Mouse (Mus musculus): ENCODE results near the gene Lrrc32. TPM values are rescaled to one million over a fixed set of nuclear protein-coding genes. Genes with fewer than 3 reads are reported as not detected.
A peak's percentile ranks its signal among the peaks of the same experiment; 100 is the strongest.

Lrrc32 gene
- polyA plus RNA-seq, 1 experiment, result 7.2 TPM

DNA sequence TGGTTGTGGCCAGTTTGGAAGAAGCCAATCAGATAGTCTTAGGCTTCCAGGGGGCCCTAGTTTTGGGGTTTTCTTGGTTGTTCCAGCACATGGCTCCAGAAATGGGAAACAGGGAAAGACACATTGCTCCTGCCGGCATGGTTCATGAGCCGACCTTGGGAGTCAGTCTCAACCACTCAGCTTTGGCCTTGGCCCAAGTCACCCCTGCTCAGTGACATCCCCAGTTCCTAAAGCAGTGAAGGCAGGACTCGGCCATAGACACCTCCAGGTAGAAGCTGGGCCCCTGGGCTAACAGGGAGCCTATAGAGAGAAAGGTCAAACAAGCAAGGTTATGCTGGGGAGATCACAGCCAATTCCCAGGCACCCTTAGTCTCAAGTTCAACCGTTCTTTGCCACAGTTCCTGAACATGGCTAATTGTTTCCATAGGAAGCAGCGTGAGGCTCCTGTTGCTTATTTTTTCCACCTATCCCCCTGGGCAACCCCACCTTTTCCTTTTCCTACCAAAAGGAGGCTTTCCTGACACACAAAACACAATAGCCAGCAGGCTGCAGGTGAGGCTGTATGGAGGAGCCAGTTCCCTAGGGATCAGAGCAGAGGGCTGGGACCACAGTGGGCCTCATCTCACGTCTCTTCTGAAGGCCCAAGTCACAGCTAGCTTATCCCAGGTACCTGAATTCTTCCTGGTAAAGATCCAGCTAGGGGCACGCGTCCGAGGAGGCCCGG lies 34.5 kb upstream of the Lrrc32 start:
- DNase-seq, result no peak
- Histone ChIP-seq H3K36me3 (ENCODE audit: control insufficient read depth, insufficient read depth, low read length) (no peaks in the 10 kb centered on the region), H3K4me1 (replicated peaks; ENCODE audit: control insufficient read depth, insufficient read depth, low read length) (no peaks in the 10 kb centered on the region), H3K27me3 (ENCODE audit: control insufficient read depth, insufficient read depth, low read length) (no peaks in the 10 kb centered on the region), H3K27ac (ENCODE audit: control insufficient read depth, insufficient read depth, low read length) (no peak overlapping the region), H3K4me3 (ENCODE audit: control insufficient read depth, insufficient read depth, low read length) (no peak overlapping the region)
- WGBS, result 91% methylated on average over 10 of the region's 10 CpGs
- TF ChIP-seq POLR2A (IDR thresholded peaks at IDR 0.05; ENCODE audit: control insufficient read depth, extremely low read depth, insufficient read depth, low read length, poor library complexity) (no peak), CTCF (IDR thresholded peaks at IDR 0.05; ENCODE audit: borderline replicate concordance, control insufficient read depth, extremely low read depth, insufficient read depth, low read length, poor library complexity) (no peak)

DNA sequence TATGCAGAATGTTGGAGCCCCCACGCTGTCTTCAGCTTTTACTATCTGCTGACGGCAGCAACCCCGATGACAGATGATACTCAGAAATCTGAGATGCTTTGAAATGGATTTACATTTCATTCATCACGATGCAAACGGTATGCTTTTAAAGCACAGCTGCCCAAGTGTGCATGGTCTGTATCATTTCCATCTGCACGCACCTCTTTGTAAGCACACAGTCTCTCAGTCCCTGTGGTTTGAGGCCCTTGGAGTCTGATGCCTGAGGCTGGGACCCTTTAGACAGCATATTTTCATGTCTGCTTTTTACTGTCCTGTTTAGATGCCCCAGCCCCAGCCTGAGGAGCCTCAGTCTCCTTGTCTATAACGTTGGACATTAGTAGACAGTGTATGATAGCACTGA lies 28.8 kb upstream of the Lrrc32 start:
- no peak for TF ChIP-seq CTCF (IDR thresholded peaks at IDR 0.05; ENCODE audit: borderline replicate concordance, control insufficient read depth, extremely low read depth, insufficient read depth, low read length, poor library complexity)
- no peak for TF ChIP-seq POLR2A (IDR thresholded peaks at IDR 0.05; ENCODE audit: control insufficient read depth, extremely low read depth, insufficient read depth, low read length, poor library complexity)
- no peak overlapping the region for H3K4me3 ChIP-seq (ENCODE audit: control insufficient read depth, insufficient read depth, low read length)
- 85% methylated on average over 7 of the region's 7 CpGs for WGBS
- no peak overlapping the region for H3K27ac ChIP-seq (ENCODE audit: control insufficient read depth, insufficient read depth, low read length)
- H3K27me3 ChIP-seq (ENCODE audit: control insufficient read depth, insufficient read depth, low read length), result no peaks in the 10 kb centered on the region
- no peaks in the 10 kb centered on the region for H3K4me1 ChIP-seq (replicated peaks; ENCODE audit: control insufficient read depth, insufficient read depth, low read length)
- H3K36me3 ChIP-seq (ENCODE audit: control insufficient read depth, insufficient read depth, low read length), result no peaks in the 10 kb centered on the region
- DNase-seq, result no peak

DNA sequence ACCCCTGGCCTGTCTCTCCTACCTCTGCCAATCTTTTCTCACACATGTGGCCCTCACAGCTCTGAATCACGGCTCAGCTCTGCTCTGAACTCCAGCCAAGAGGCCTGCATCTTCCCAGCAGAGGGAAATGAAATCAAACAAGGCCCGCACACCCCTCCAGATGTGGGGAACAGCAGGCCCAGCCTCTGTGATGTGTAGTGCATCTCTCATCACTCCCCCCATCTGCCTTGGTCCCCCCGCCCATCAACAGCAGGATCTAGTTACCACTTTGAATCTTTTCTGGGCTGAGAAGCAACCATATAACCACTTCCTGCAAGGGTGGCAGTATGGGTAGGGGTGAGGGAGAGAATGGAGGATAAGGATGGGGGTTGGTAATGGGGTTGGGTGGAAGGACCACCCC lies 20.0 kb upstream of the Lrrc32 start:
- H3K4me3 ChIP-seq (ENCODE audit: control insufficient read depth, insufficient read depth, low read length), result no peak overlapping the region
- H3K36me3 ChIP-seq (ENCODE audit: control insufficient read depth, insufficient read depth, low read length), result no peaks in the 10 kb centered on the region
- peak; percentile 63 for DNase-seq
- no peak overlapping the region for H3K27ac ChIP-seq (ENCODE audit: control insufficient read depth, insufficient read depth, low read length)
- 1% methylated on average over 3 of the region's 3 CpGs for WGBS
- peaks cover 28% of the 10 kb centered on the region for H3K4me1 ChIP-seq (replicated peaks; ENCODE audit: control insufficient read depth, insufficient read depth, low read length)
- H3K27me3 ChIP-seq (ENCODE audit: control insufficient read depth, insufficient read depth, low read length), result no peaks in the 10 kb centered on the region
- no peak for TF ChIP-seq POLR2A (IDR thresholded peaks at IDR 0.05; ENCODE audit: control insufficient read depth, extremely low read depth, insufficient read depth, low read length, poor library complexity)
- TF ChIP-seq CTCF (IDR thresholded peaks at IDR 0.05; ENCODE audit: borderline replicate concordance, control insufficient read depth, extremely low read depth, insufficient read depth, low read length, poor library complexity), result no peak

DNA sequence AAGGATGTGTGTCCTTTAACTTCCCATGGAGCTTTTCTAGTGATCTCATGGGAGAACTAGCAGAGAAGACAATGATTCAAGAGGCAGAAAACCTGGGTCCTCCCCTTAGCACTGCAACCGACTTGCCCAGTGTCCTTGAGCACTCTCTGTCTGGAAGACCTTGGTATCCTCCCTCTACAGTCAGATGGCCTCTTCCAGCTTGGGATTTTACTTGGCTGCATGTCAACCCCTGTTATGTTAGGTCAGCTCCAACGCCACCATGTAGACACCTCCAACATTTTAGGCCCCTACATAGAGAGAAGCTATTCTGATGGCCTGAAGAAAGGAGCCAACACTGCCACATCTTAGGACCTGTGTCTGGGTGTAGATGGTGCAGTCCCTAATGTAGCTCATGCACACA lies 16.6 kb upstream of the Lrrc32 start:
- TF ChIP-seq CTCF (IDR thresholded peaks at IDR 0.05; ENCODE audit: borderline replicate concordance, control insufficient read depth, extremely low read depth, insufficient read depth, low read length, poor library complexity), result no peak
- TF ChIP-seq POLR2A (IDR thresholded peaks at IDR 0.05; ENCODE audit: control insufficient read depth, extremely low read depth, insufficient read depth, low read length, poor library complexity), result no peak
- WGBS, result 97% methylated on average over 2 of the region's 2 CpGs
- H3K4me3 ChIP-seq (ENCODE audit: control insufficient read depth, insufficient read depth, low read length), result no peak overlapping the region
- no peak for DNase-seq
- H3K27ac ChIP-seq (ENCODE audit: control insufficient read depth, insufficient read depth, low read length), result no peak overlapping the region
- no peaks in the 10 kb centered on the region for H3K36me3 ChIP-seq (ENCODE audit: control insufficient read depth, insufficient read depth, low read length)
- H3K27me3 ChIP-seq (ENCODE audit: control insufficient read depth, insufficient read depth, low read length), result no peaks in the 10 kb centered on the region
- H3K4me1 ChIP-seq (replicated peaks; ENCODE audit: control insufficient read depth, insufficient read depth, low read length), result peaks cover 28% of the 10 kb centered on the region

DNA sequence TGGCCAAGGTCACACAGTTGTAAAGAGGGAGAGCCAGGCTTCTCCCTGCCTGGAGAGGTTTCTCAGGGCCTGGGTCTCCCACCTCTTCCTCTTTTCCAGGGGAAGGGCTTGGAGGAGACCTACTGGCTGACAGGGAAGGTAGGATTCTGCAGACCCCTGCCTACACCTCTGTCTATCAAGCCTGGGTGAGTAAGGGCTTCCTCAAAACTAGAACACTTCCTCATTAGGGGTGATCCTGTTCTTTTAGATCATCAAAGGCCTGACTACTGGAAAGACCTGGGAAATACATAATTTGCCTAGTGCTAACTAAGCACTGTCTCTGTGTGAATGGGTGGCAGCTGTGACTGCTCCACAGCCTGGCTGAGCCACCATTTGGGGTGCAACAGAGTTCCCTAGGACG lies 14.5 kb upstream of the Lrrc32 start:
- Histone ChIP-seq H3K4me3 (ENCODE audit: control insufficient read depth, insufficient read depth, low read length) (no peak overlapping the region), H3K27ac (ENCODE audit: control insufficient read depth, insufficient read depth, low read length) (no peak overlapping the region), H3K27me3 (ENCODE audit: control insufficient read depth, insufficient read depth, low read length) (no peaks in the 10 kb centered on the region), H3K36me3 (ENCODE audit: control insufficient read depth, insufficient read depth, low read length) (no peaks in the 10 kb centered on the region), H3K4me1 (replicated peaks; ENCODE audit: control insufficient read depth, insufficient read depth, low read length) (peaks cover 10% of the 10 kb centered on the region)
- WGBS, result 96% methylated on average over 1 of the region's 1 CpGs
- TF ChIP-seq CTCF (IDR thresholded peaks at IDR 0.05; ENCODE audit: borderline replicate concordance, control insufficient read depth, extremely low read depth, insufficient read depth, low read length, poor library complexity), result no peak
- no peak for TF ChIP-seq POLR2A (IDR thresholded peaks at IDR 0.05; ENCODE audit: control insufficient read depth, extremely low read depth, insufficient read depth, low read length, poor library complexity)
- DNase-seq, result no peak

DNA sequence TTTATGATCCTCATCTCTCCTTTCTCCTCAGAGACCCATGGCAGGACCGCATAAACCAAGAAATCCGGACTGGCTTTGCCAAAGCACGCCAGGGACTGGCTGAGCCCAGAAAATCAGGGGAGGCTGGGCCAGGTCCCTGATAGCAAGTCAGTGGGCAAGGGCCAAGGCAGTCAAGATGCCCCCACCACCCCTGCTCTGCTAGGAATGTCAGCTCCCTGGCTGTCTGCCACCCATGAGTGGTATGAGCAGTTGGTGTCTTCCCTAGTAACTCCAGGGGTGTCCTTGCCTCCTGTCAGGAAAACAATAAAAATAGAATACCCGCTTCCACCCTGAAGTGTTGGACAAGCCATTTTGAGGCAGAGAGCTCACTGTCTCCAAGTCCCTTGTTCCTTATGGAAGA lies 11.9 kb upstream of the Lrrc32 start:
- no peak for DNase-seq
- no peak overlapping the region for H3K27ac ChIP-seq (ENCODE audit: control insufficient read depth, insufficient read depth, low read length)
- no peak for TF ChIP-seq POLR2A (IDR thresholded peaks at IDR 0.05; ENCODE audit: control insufficient read depth, extremely low read depth, insufficient read depth, low read length, poor library complexity)
- no peak for TF ChIP-seq CTCF (IDR thresholded peaks at IDR 0.05; ENCODE audit: borderline replicate concordance, control insufficient read depth, extremely low read depth, insufficient read depth, low read length, poor library complexity)
- no peaks in the 10 kb centered on the region for H3K27me3 ChIP-seq (ENCODE audit: control insufficient read depth, insufficient read depth, low read length)
- H3K4me3 ChIP-seq (ENCODE audit: control insufficient read depth, insufficient read depth, low read length), result no peak overlapping the region
- H3K36me3 ChIP-seq (ENCODE audit: control insufficient read depth, insufficient read depth, low read length), result no peaks in the 10 kb centered on the region
- peaks cover 4% of the 10 kb centered on the region; the same call in 1 of the 2 replicates for H3K4me1 ChIP-seq (replicated peaks; ENCODE audit: control insufficient read depth, insufficient read depth, low read length)
- 96% methylated on average over 4 of the region's 4 CpGs for WGBS

DNA sequence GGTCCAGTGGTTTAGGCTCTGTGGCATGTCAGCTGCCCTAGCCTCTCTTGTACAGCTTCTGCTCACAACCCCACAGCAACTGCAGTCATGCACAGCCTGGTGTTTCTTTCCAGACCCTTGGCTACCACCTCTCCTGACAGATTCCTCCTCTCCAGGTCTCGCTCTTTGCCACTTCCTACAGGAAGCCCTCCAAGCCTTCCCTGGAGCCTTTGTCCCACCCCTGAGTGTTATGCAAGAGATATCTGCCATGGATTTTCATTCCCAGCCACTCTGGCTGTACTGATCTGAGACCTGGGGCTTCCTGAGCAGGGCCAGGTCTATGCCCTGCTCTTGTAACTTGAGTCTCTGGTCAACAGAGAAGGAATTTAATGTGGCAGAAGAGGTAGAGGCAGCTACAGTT lies 8.6 kb upstream of the Lrrc32 start:
- Histone ChIP-seq H3K27me3 (ENCODE audit: control insufficient read depth, insufficient read depth, low read length) (no peaks in the 10 kb centered on the region), H3K36me3 (ENCODE audit: control insufficient read depth, insufficient read depth, low read length) (no peaks in the 10 kb centered on the region), H3K27ac (ENCODE audit: control insufficient read depth, insufficient read depth, low read length) (no peak overlapping the region), H3K4me3 (ENCODE audit: control insufficient read depth, insufficient read depth, low read length) (no peak overlapping the region), H3K4me1 (replicated peaks; ENCODE audit: control insufficient read depth, insufficient read depth, low read length) (peaks cover 7% of the 10 kb centered on the region)
- TF ChIP-seq POLR2A (IDR thresholded peaks at IDR 0.05; ENCODE audit: control insufficient read depth, extremely low read depth, insufficient read depth, low read length, poor library complexity), result no peak
- TF ChIP-seq CTCF (IDR thresholded peaks at IDR 0.05; ENCODE audit: borderline replicate concordance, control insufficient read depth, extremely low read depth, insufficient read depth, low read length, poor library complexity), result no peak
- DNase-seq, result no peak
- WGBS, result 97% methylated on average over 1 of the region's 1 CpGs

Data from thymus, adult 2 months (tissue).